Mouse (Mus musculus): Measurements from ENCODE around the gene Csf2rb. TPM values are rescaled to one million over a fixed set of nuclear protein-coding genes. Genes with fewer than 3 reads are reported as not detected.

Gene Csf2rb
- polyA plus RNA-seq, 1 experiment from 2014 or later: 2.3 TPM

- Histone ChIP-seq H3K4me2 (ENCODE audit: low read depth, low read length) (no peak overlapping the region), H3K9ac (ENCODE audit: low read length) (no peak overlapping the region), H3K27me3 (ENCODE audit: control insufficient read depth, insufficient read depth, low read length) (no peaks in the 10 kb centered on the region; the same call in 1 of the 2 replicates), H3K9me3 (replicated peaks; ENCODE audit: control insufficient read depth, low read length) (peaks cover 3% of the 10 kb centered on the region; the same call in 1 of the 2 replicates), H3K4me1 (ENCODE audit: control insufficient read depth, insufficient read depth, low read length) (peaks cover 7% of the 10 kb centered on the region; the same call in 1 of the 2 replicates), H3K4me3 (ENCODE audit: low read length) (no peak overlapping the region), H3K27ac (ENCODE audit: low read length) (no peak overlapping the region), H3K36me3 (ENCODE audit: control insufficient read depth, insufficient read depth) (no peaks in the 10 kb centered on the region)
- no peak for ATAC-seq (replicated peaks; ENCODE audit: extremely low read depth, insufficient read depth, low FRiP score)
- WGBS: 67% methylated on average over 2 of the region's 2 CpGs
Observed at GRCm38 (mm10) chr15:78380208-78380607, 54.7 kb downstream of the Csf2rb start.

- WGBS: 66% methylated on average over 4 of the region's 4 CpGs
- no peak for ATAC-seq (replicated peaks; ENCODE audit: extremely low read depth, insufficient read depth, low FRiP score)
Observed at GRCm38 (mm10) chr15:78380741-78381140, 55.2 kb downstream of the Csf2rb start.

GRCm38 (mm10) chr15:78382115-78382514 is 56.6 kb downstream of the Csf2rb start:
- WGBS: 86% methylated on average over 4 of the region's 4 CpGs
- no peak overlapping the region for H3K9ac ChIP-seq (ENCODE audit: low read length)
- H3K27me3 ChIP-seq (ENCODE audit: control insufficient read depth, insufficient read depth, low read length): no peaks in the 10 kb centered on the region; the same call in 1 of the 2 replicates
- no peaks in the 10 kb centered on the region for H3K36me3 ChIP-seq (ENCODE audit: control insufficient read depth, insufficient read depth)
- no peak overlapping the region for H3K27ac ChIP-seq (ENCODE audit: low read length)
- peaks cover 3% of the 10 kb centered on the region; the same call in 1 of the 2 replicates for H3K9me3 ChIP-seq (replicated peaks; ENCODE audit: control insufficient read depth, low read length)
- no peak overlapping the region for H3K4me3 ChIP-seq (ENCODE audit: low read length)
- ATAC-seq (replicated peaks; ENCODE audit: extremely low read depth, insufficient read depth, low FRiP score): no peak
- no peak overlapping the region for H3K4me2 ChIP-seq (ENCODE audit: low read depth, low read length)
- peaks cover 7% of the 10 kb centered on the region; the same call in 1 of the 2 replicates for H3K4me1 ChIP-seq (ENCODE audit: control insufficient read depth, insufficient read depth, low read length)

More at GRCm38 (mm10) chr15:78380741-78381140, 55.2 kb downstream of the Csf2rb start:
- no peaks in the 10 kb centered on the region for H3K36me3 ChIP-seq (ENCODE audit: control insufficient read depth, insufficient read depth)
- no peak overlapping the region for H3K4me3 ChIP-seq (ENCODE audit: low read length)
- H3K4me2 ChIP-seq (ENCODE audit: low read depth, low read length): no peak overlapping the region
- H3K27ac ChIP-seq (ENCODE audit: low read length): no peak overlapping the region
- H3K4me1 ChIP-seq (ENCODE audit: control insufficient read depth, insufficient read depth, low read length): peaks cover 7% of the 10 kb centered on the region; the same call in 1 of the 2 replicates
- no peaks in the 10 kb centered on the region; the same call in 1 of the 2 replicates for H3K27me3 ChIP-seq (ENCODE audit: control insufficient read depth, insufficient read depth, low read length)
- H3K9ac ChIP-seq (ENCODE audit: low read length): no peak overlapping the region
- peaks cover 3% of the 10 kb centered on the region; the same call in 1 of the 2 replicates for H3K9me3 ChIP-seq (replicated peaks; ENCODE audit: control insufficient read depth, low read length)

- no peak overlapping the region for H3K4me2 ChIP-seq (ENCODE audit: low read depth, low read length)
- no peak overlapping the region for H3K9ac ChIP-seq (ENCODE audit: low read length)
- H3K36me3 ChIP-seq (ENCODE audit: control insufficient read depth, insufficient read depth): no peaks in the 10 kb centered on the region
- no peak overlapping the region; the same call in 1 of the 2 replicates for H3K27ac ChIP-seq (ENCODE audit: low read length)
- peak; percentile 41; the same call in 1 of the 2 replicates for ATAC-seq (replicated peaks; ENCODE audit: extremely low read depth, insufficient read depth, low FRiP score)
- no peak overlapping the region for H3K4me3 ChIP-seq (ENCODE audit: low read length)
- H3K27me3 ChIP-seq (ENCODE audit: control insufficient read depth, insufficient read depth, low read length): no peaks in the 10 kb centered on the region; the same call in 1 of the 2 replicates
- H3K4me1 ChIP-seq (ENCODE audit: control insufficient read depth, insufficient read depth, low read length): peaks cover 7% of the 10 kb centered on the region; the same call in 1 of the 2 replicates
- H3K9me3 ChIP-seq (replicated peaks; ENCODE audit: control insufficient read depth, low read length): peaks cover 3% of the 10 kb centered on the region; the same call in 1 of the 2 replicates
- 64% methylated on average over 11 of the region's 11 CpGs for WGBS
Observed at GRCm38 (mm10) chr15:78383450-78384219, 58.1 kb downstream of the Csf2rb start.

GRCm38 (mm10) chr15:78384220-78385116 is 58.9 kb downstream of the Csf2rb start:
- no peak; the same call in 1 of the 2 replicates for ATAC-seq (replicated peaks; ENCODE audit: extremely low read depth, insufficient read depth, low FRiP score)
- H3K4me2 ChIP-seq (ENCODE audit: low read depth, low read length): no peak overlapping the region
- H3K27ac ChIP-seq (ENCODE audit: low read length): no peak overlapping the region
- H3K9me3 ChIP-seq (replicated peaks; ENCODE audit: control insufficient read depth, low read length): peaks cover under 1% of the 10 kb centered on the region; the same call in 1 of the 2 replicates
- H3K4me1 ChIP-seq (ENCODE audit: control insufficient read depth, insufficient read depth, low read length): peaks cover 7% of the 10 kb centered on the region; the same call in 1 of the 2 replicates
- no peak overlapping the region for H3K9ac ChIP-seq (ENCODE audit: low read length)
- WGBS: 49% methylated on average over 7 of the region's 7 CpGs
- H3K27me3 ChIP-seq (ENCODE audit: control insufficient read depth, insufficient read depth, low read length): no peaks in the 10 kb centered on the region; the same call in 1 of the 2 replicates
- H3K36me3 ChIP-seq (ENCODE audit: control insufficient read depth, insufficient read depth): no peaks in the 10 kb centered on the region
- H3K4me3 ChIP-seq (ENCODE audit: low read length): no peak overlapping the region

- 91% methylated on average over 1 of the region's 1 CpGs for WGBS
- no peak overlapping the region for H3K4me2 ChIP-seq (ENCODE audit: low read depth, low read length)
- no peak overlapping the region for H3K27ac ChIP-seq (ENCODE audit: low read length)
- no peak overlapping the region for H3K9ac ChIP-seq (ENCODE audit: low read length)
- no peak overlapping the region for H3K4me3 ChIP-seq (ENCODE audit: low read length)
- no peaks in the 10 kb centered on the region; the same call in 1 of the 2 replicates for H3K27me3 ChIP-seq (ENCODE audit: control insufficient read depth, insufficient read depth, low read length)
- ATAC-seq (replicated peaks; ENCODE audit: extremely low read depth, insufficient read depth, low FRiP score): no peak
- peaks cover 7% of the 10 kb centered on the region; the same call in 1 of the 2 replicates for H3K4me1 ChIP-seq (ENCODE audit: control insufficient read depth, insufficient read depth, low read length)
- no peaks in the 10 kb centered on the region for H3K9me3 ChIP-seq (replicated peaks; ENCODE audit: control insufficient read depth, low read length)
- H3K36me3 ChIP-seq (ENCODE audit: control insufficient read depth, insufficient read depth): no peaks in the 10 kb centered on the region
Observed at GRCm38 (mm10) chr15:78385564-78385963, 60.0 kb downstream of the Csf2rb start.

- no peak for ATAC-seq (replicated peaks; ENCODE audit: extremely low read depth, insufficient read depth, low FRiP score)
- Histone ChIP-seq H3K4me3 (ENCODE audit: low read length) (no peak overlapping the region), H3K9me3 (replicated peaks; ENCODE audit: control insufficient read depth, low read length) (no peaks in the 10 kb centered on the region), H3K9ac (ENCODE audit: low read length) (no peak overlapping the region), H3K27me3 (ENCODE audit: control insufficient read depth, insufficient read depth, low read length) (no peaks in the 10 kb centered on the region), H3K4me1 (ENCODE audit: control insufficient read depth, insufficient read depth, low read length) (no peaks in the 10 kb centered on the region), H3K36me3 (ENCODE audit: control insufficient read depth, insufficient read depth) (no peaks in the 10 kb centered on the region), H3K27ac (ENCODE audit: low read length) (no peak overlapping the region), H3K4me2 (ENCODE audit: low read depth, low read length) (no peak overlapping the region)
- 68% methylated on average over 3 of the region's 3 CpGs for WGBS
Observed at GRCm38 (mm10) chr15:78390855-78391254, 65.3 kb downstream of the Csf2rb start.

- no peak for ATAC-seq (replicated peaks; ENCODE audit: extremely low read depth, insufficient read depth, low FRiP score)
- H3K9me3 ChIP-seq (replicated peaks; ENCODE audit: control insufficient read depth, low read length): no peaks in the 10 kb centered on the region
- H3K4me3 ChIP-seq (ENCODE audit: low read length): no peak within 1 kb of the TSS
- no peak within 1 kb of the TSS for H3K27ac ChIP-seq (ENCODE audit: low read length)
- H3K9ac ChIP-seq (ENCODE audit: low read length): no peak within 1 kb of the TSS
- H3K4me2 ChIP-seq (ENCODE audit: low read depth, low read length): no peak within 1 kb of the TSS
- no peaks in the 10 kb centered on the region for H3K27me3 ChIP-seq (ENCODE audit: control insufficient read depth, insufficient read depth, low read length)
- no peaks in the 10 kb centered on the region for H3K4me1 ChIP-seq (ENCODE audit: control insufficient read depth, insufficient read depth, low read length)
- 82% methylated on average over 8 of the region's 8 CpGs for WGBS
- no peaks in the 10 kb centered on the region for H3K36me3 ChIP-seq (ENCODE audit: control insufficient read depth, insufficient read depth)
Observed at GRCm38 (mm10) chr15:78395478-78395962, 70.0 kb downstream of the Csf2rb start, which contains the start of gene Tex33. Tex33 (minus strand) TSS chr15:78395912.

Measured in heart, embryonic 16.5 days (tissue).